Mouse (Mus musculus) right cerebral cortex, postnatal 36 days (tissue): ENCODE results near the gene Matn3.
"Not testable (repeated sequence)": the region's sequence is repeated elsewhere in the genome, so short reads cannot be mapped to it uniquely, and the experiment has no call there.

Experiments
- DNase-seq, 2 experiments: peaks; one replicate each; pipeline ENCODE4 v3.0.0; 2022; ENCODE audit warnings: low spot score in 2 of 2, mixed read lengths in 1 of 2

Gene Matn3

GRCm38 (mm10) chr12:8936210-8936609, 11.5 kb upstream of the Matn3 start:
- DNase-seq: not testable (repeated sequence)

- DNase-seq: no peak
These were observed 8.2 kb upstream of the Matn3 start for GRCm38 (mm10) chr12:8939490-8939889.

- no peak for DNase-seq
These were observed 7.4 kb upstream of the Matn3 start for GRCm38 (mm10) chr12:8940011-8941005.

GRCm38 (mm10) chr12:8941131-8941615, 6.6 kb upstream of the Matn3 start:
- no peak for DNase-seq

GRCm38 (mm10) chr12:8941699-8942392, 5.9 kb upstream of the Matn3 start:
- no peak for DNase-seq

- no peak for DNase-seq
These were observed 566 bp upstream of the Matn3 start for GRCm38 (mm10) chr12:8947163-8947562.

- no peak for DNase-seq
These were observed 5.4 kb downstream of the Matn3 start for GRCm38 (mm10) chr12:8953136-8953535.

GRCm38 (mm10) chr12:8954161-8954561, 6.4 kb downstream of the Matn3 start:
- no peak for DNase-seq

GRCm38 (mm10) chr12:8961607-8962316, 14.0 kb downstream of the Matn3 start:
- no peak for DNase-seq

GRCm38 (mm10) chr12:8969828-8970227, 22.1 kb downstream of the Matn3 start:
- DNase-seq: no peak

- peak; percentile 88 to 91 for DNase-seq
These were observed 26.2 kb downstream of the Matn3 start, which contains the start of gene Wdr35 for GRCm38 (mm10) chr12:8973820-8974465. TSS of gene Wdr35 (plus strand) at chr12:8973892.

- no peak for DNase-seq
These were observed 27.3 kb downstream of the Matn3 start for GRCm38 (mm10) chr12:8975076-8975475.

- DNase-seq: no peak
These were observed 45.5 kb downstream of the Matn3 start for GRCm38 (mm10) chr12:8993231-8993630.

GRCm38 (mm10) chr12:8998318-8998717, 50.6 kb downstream of the Matn3 start:
- no peak for DNase-seq

GRCm38 (mm10) chr12:9002038-9002648, 54.4 kb downstream of the Matn3 start:
- peak in 1 of 2 experiments; percentile 35 for DNase-seq

- DNase-seq: no peak
These were observed 59.4 kb downstream of the Matn3 start for GRCm38 (mm10) chr12:9007146-9007545.

GRCm38 (mm10) chr12:9007811-9008210, 60.1 kb downstream of the Matn3 start:
- no peak for DNase-seq

GRCm38 (mm10) chr12:9010311-9010710, 62.6 kb downstream of the Matn3 start:
- DNase-seq: no peak

GRCm38 (mm10) chr12:9016376-9016775, 68.6 kb downstream of the Matn3 start:
- no peak for DNase-seq

- DNase-seq: no peak
These were observed 72.7 kb downstream of the Matn3 start for GRCm38 (mm10) chr12:9020431-9020830.

GRCm38 (mm10) chr12:9020986-9021385, 73.3 kb downstream of the Matn3 start:
- no peak for DNase-seq
